Mouse (Mus musculus): ENCODE results near the gene Slc13a5.

Gene Slc13a5

DNA sequence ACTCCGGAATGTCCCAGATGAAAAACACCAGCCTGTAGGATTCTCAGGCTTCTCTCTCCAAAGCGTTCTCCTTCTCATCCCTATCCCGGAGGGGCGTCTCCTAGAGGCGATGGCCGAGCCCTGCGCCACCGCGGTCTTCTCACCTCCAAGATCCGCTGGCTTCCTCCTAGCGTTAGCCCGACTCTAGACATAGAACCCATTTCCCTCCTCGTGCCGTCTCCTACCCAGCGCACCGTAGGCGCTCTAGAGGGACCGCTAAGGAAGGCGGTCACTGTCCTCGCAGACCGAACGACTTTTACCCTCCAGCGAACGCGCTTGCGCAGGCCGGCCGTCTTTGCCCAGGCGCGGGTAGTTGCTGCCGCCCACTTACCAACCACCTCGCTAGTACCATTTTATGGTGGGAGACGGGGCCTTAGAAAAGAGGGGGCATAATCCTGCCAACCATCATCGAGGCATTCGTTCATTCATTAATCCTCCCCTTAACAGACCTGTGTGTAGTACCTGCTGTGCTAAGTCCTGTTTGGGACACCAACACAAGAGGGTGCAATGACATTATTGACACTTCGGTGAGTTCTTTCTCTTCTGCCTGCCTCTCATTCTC is at the start of gene Slc13a5:
Gene Slc13a5, minus strand, starts transcription at position 263 of the 601 bp plus-strand sequence.
- DNase-seq: peak; percentile 32

DNA sequence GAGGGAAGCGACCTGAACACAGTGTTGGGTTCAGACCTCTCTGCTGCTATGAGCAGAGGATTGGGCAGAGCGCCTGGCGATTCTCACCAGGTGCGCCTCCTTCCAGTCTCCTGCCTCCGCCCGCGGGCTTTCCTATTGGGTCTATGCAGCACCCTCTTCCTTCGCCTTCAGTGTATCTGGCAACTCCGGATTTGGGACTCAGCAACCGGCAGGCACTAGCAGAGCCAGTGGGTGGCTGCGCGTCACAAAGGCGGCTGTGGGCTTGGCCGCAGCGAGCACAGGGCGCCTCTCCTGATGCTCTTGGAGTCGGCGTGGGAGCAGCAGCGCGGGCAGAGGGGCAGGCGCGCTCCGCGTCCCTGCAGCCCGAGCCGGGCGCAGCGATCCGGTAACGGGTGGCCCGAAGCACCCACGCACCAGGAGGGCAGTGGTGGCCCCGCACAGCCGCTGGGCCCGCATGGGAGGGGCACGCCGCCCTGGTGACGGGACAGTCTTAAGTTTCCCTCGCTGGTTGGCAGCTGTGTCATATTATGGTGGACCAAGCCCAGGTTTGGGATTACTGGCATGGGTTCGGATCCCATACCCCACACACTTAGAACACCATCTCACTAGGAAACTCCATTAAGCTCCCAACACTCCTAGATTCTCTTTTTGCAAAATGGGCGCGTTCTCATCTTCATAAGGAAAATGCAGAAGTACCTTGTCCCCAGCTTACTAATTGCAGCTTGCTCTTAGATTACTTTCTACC is 47.3 kb upstream of the Slc13a5 start, which contains the start of gene Fbxo39:
Gene Fbxo39, plus strand, starts transcription at position 294 of the 745 bp plus-strand sequence.
- no peak for DNase-seq

DNA sequence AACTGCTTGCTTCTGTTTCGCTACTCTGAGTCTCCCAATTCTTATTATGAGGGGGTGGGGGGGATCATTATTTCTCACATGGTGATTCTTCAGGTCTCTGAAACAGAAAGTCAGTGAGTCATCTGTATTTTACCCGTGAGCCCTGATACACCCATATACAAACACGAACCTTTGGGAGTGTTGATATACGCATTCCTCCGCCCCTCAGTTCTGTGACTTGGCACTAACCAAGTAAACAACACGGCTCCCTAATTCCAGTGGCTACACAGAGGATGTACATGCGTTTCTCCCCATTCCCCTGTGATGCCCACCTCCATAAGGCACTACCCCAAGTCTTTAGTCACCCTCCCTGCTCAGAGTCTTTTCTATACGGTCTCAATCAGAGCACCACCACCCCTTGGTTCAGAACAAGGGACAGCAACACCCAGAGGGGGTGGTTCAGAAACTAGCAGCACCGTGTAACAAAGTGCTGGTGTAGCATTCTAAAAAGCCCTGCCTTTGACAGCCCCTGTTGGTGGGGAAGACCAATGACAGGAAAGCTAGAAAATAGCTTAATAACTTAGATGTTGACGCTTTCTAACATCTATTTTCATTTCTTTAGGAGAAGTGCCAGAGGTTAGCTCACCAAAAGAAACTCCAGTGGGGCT is 44.5 kb upstream of the Slc13a5 start:
- DNase-seq: no peak

DNA sequence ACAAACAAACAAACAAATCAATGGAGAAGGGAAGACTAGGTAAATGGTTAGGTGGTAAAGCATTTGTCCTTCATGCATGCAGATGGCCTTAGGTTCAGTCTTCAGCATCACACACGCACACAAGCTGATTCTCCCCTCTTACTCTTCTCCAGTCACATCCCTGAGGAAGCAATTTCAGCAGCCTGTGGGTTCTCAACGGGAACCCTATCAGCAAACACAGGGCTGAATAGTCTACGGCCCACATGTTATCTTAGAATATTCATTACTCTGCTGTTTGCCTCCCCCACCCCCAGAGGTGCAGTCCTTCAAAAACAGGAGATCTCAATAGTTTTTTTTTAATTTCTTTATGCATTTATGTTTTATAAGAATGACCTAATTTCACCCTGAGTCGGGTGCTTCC is 43.5 kb upstream of the Slc13a5 start:
- no peak for DNase-seq

DNA sequence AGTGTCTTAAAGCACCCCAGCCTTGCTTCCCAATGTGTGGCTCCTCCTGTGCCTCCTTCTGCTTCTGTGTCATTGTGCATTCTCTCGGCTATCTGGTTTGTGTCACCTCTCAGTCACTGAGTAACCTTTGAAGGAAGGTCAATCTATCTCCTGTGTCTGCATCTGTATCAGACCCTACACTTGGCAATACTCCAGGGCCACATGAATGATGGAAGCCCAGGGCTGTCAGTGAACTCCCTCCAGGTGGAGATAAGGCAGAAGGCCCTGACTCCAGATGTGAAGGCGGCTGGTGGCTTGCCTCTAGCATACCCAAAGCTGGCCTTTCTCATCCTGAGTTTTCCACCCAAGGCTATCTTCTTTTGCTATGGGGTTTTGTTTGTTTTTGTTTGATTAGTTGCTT is 42.0 kb upstream of the Slc13a5 start:
- no peak for DNase-seq

DNA sequence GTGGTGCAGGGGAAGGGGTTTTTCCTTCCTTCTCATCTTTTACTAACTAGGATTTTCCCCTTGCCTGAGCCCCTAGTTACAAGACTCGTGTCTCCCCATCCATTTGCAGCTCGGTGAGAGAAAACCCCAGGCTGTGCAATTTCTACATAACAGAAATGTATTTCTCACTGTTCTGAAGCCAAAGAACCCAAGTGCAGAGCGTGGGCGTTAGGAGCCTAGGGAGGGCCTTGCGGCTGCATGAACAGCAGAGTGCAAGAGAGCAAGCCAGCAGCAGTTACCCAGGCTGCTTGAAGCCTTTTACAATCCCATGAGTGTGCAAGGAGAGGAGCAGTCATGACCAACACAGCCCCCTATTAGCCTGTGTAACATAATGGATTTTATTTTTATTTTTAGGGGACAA is 40.4 kb upstream of the Slc13a5 start:
- DNase-seq: no peak

DNA sequence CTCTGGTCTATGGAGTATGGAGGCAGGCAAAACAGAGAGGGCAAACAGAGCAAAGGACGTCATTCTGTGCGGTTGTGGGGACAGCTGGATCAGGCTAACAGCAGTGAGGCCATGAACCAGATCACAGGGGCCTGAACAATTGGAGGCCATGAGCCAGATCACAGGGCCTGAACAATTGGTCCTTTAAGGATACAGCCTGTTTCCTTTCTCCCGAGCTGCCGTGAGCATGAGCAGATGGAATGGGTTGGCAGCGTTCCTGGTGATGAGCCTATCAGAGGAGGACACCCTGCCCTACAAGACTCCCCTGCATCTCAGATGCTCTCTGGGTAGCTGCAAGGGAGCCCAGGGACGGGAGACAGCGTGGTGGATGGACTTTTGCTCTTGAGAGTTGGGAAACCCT is 35.2 kb upstream of the Slc13a5 start:
- DNase-seq: no peak

DNA sequence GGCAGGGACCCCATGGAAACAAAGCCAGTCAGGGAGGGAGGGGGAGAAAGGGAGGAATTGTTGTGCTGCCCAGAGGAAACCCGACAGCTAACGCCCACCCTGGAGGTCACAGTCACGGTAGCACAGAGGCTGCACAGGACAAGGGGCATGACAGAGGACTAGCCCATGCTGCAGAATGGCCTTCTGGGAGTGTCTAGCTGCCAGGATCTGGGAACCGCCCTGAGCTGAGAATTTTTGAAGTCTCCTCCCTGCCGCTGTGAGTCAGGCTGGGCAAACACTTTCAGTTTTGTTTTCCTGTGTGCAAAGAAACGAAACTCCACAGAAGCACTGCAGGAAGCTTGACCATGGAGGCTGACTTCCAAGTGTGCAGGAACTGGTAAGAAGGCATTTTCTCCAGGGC is 34.3 kb upstream of the Slc13a5 start, which contains the start of gene Xaf1:
Gene Xaf1, plus strand, starts transcription at position 296 of the 400 bp plus-strand sequence.
- peak; percentile 39 for DNase-seq

DNA sequence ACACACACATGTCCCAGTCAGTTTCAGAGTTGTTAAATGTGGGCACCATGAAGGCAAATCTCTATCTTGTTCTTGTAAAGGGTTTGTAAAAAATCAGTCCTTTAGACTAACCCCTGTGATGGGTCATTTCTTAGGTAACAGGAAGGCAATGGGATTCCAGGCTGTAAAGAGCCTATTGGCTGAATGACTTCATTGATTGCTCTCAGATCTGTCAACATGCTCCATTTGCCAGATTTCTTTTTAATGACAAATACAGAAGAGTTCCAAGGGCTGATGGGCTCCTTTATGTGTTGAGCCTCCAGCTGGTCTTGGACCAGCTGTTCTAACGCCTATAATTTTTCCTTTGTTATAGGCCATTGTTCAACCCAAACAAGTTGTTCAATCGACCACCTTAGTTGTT is 26.1 kb upstream of the Slc13a5 start:
- DNase-seq: no peak

DNA sequence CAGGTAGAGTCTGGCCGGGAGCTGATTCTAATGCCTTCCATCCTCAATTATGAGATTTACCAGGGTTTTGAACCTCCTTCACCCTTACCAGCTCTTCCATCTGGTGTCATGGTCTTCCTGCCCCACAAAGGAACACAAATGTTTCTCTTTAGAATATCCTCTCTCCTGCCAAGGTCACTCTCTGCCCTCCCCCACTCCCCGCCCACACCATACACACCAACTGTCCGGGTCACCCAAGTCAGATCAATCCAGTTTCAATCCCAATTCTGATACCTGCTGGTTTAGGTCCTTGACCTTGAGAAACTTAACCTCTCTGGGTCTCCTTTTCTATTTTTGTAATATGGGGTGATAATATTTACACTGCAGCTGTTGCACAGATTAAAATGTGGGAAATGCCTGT is 20.5 kb upstream of the Slc13a5 start:
- no peak for DNase-seq

DNA sequence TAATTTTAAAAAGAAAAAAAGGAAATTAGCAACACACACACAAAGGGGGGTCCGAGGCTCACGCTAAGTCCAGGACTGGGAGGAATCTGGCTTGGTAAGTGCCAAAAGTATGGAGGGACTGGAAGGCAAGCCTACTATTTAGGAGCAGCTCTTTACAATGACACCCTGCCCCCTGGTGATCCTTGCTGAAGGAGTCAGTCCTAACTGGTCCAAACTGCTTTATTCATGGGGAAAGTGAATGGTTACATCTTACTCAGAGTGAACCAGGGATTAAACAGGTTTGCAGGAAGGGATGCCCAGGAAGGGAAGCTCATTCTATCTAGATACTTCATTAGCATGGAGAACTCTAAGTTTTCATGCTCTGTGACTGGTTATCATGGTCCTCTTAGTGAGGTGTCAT is 20.1 kb upstream of the Slc13a5 start:
- DNase-seq: no peak

DNA sequence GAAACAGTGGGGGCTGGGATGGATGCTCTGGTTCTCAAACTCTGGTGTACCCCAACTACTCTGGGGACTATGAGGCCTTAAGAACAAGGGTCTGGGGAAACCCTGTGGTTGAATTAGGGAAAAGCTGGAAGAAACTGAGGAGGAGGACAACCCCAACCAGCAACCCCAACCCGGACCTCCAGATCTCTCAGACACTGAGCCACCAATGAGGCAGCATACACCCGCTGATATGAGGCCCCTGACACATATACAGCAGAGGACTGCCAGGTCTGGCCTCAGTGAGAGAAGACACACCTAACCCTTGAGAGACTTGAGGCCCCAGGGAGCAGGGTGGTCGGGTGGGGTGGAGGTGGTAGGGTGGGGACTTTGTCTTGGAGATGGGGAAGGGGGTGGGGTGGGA is 19.6 kb upstream of the Slc13a5 start:
- DNase-seq: no peak

DNA sequence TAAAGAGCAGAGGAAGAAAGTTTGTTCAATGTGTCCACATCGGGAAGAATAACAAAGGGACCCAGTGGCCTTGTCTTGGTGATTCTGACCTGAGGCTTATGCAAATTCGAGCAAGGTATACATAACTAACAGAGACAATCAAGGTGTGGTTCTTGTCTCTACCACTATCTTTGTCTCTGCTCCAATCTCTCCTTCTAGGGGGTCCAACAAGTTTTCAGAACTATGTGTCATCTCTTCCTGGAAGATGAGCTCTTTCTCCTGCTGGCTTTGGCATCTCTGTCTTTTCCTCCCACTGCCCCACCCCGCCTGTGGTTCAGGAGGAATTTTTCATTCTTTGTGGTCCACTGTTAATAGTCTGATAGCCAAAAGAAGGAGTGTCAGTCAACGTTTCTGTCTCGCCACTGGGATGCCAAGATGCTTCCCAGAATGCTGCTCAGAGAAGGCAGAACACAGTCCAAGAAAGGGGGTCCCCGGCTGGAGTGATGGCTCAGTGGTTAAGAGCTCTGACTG is 19.0 kb upstream of the Slc13a5 start:
- DNase-seq: no peak

DNA sequence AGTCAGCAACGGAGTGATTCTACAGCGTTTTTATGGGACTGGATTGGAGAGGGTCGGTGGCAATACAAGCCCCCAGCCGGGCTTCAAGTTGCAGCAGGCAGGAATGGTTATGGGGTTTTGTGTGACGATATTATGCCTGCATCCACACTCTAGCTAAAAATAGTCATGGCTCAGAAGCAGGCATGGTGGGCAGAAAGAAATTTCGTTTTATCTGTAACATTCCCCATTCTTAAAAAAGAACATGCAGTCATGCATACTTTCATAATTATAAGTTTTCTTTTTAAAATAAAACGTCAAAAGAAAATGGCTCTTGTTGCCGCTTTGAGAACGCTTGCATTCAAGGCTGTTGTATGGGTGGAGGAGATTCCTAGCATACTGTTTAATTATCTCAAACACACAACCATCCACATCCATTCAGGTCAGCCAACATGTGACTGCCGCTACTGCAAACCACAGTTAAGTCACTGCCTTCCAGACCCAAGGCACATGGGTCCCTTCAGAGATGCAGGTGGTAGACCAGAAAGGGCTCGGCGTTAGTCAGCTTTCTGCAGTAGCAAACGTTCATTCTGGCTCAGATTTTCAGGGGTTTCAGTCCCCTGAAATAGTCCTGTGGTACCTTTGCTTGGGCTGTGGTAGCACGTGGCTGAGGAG is 17.6 kb upstream of the Slc13a5 start:
- no peak for DNase-seq

DNA sequence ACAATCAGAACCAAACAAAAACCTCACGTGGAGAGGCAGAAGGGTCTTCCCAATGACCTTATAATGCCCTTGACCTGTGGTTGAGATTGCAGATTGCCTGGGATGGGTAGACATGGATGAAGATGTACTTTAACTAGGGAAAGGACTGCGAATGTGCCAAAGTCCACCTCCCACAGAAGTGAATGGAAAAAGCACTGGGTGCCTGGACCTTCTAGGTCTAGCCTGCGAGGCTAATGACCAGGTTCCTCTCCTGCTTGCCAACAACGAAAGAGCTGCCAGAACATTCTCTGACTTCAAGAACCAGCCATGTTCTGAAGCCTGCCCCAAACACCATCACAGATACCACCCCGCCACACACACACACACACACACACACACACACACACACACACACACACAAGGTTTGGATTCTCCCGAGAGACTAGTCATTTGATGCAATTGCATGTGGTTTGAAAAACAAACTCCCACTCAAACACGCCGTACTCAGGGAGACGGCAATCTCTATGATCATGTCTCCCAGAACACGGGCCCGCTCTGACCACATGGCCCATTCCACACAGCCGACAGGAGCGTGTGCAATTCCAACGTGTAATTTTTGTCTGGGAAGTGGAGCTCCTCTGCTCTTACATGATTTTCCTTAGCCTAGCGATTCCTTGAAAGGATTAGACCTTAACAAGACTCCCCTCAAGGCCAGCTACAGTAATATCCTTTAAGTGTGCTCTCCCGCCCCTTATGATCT is 16.6 kb upstream of the Slc13a5 start:
- no peak for DNase-seq

DNA sequence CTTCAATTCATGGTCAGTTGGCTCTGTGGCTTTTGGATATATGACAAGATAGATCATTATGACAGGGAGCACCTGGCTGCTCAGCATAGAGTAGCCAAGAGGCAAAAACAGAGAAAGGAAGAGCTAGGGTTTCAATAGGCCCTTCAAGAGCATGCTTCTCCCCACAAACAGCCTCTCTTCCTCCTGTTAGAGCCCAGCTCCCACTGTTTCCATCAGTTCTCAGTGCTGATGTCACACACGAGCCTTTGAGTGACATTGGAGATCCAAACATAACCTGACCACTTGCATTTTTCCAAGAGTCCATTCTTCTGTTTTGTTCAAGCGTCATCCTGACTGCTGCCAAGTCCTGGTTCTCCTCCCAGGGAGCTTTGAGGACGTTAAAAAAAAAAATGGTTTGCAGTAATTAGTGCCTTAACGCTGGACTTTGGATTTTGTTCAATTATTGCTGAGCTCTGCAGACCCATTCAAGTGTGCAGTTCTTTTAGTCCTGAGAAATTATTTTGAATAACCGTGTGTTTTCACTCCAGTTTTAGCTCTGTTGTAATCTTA is 14.9 kb upstream of the Slc13a5 start:
- no peak for DNase-seq

DNA sequence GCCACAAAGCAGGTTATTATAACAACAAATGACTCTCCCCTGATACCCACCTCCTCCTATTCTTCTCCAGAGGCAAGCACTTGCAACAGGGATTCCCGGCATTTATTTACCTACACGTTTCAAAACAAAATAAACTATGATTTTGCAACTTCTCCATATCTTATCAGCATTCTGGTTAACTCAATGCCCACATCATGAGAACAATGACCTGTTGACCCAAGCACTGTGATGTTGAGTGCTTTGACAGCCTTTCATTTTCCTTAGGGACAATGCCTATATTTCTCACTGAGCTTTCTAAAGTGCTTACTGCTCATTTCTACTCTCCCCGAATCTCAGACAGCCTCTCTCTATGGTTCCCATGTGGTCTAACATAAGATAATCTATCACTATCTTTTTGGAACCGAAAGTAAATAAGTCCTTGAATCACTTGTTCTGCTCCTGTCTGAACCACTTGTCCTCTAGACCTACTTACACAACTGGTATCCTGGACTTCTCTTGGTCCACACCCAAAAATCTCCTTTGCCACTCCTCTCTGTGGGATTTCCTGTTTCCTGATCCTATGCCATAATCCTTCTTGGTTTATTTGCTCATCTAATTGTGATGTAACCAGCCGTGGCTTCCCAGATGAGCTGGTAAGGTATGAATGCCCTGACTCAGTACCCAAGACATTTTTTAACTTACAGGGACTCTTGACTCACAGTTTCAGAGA is 14.3 kb upstream of the Slc13a5 start:
- no peak for DNase-seq

DNA sequence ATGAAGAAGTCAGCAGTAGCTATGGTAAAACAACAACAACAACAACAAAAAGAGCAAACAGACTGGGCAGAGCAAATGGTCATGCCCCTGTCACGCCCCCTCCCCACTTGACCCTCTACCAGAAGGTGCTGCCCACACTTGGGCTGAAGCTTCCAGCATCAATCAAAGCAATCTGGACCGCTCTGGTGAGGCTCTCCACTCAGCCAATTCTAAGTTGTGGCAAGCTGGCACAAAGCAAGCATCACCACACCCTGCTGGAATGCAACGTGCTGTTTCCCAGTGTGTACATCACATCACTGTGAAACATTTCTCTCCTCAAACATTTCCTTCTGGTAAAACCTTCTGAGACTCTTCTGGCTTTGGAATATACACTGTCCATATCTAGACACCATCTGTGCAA is 6.3 kb upstream of the Slc13a5 start:
- DNase-seq: no peak

DNA sequence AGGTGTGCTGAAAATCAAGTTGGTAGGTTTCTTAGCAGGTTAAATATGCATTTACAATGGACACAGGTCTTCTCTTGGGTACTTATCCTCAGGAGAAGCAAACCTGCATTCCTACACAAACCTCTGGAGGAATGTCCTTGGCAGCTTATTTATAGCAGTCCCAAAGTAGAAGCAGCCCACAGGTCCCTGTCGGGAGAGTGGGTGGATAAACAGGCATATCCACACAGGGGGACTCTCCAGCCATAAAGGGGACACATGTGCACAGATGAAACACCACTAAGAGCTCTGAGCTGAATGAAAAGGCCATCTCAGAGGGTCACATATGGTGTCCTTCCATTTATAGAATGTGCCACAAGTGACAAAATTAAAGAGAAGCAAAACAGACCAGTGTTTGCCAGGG is 4.7 kb upstream of the Slc13a5 start:
- no peak for DNase-seq

DNA sequence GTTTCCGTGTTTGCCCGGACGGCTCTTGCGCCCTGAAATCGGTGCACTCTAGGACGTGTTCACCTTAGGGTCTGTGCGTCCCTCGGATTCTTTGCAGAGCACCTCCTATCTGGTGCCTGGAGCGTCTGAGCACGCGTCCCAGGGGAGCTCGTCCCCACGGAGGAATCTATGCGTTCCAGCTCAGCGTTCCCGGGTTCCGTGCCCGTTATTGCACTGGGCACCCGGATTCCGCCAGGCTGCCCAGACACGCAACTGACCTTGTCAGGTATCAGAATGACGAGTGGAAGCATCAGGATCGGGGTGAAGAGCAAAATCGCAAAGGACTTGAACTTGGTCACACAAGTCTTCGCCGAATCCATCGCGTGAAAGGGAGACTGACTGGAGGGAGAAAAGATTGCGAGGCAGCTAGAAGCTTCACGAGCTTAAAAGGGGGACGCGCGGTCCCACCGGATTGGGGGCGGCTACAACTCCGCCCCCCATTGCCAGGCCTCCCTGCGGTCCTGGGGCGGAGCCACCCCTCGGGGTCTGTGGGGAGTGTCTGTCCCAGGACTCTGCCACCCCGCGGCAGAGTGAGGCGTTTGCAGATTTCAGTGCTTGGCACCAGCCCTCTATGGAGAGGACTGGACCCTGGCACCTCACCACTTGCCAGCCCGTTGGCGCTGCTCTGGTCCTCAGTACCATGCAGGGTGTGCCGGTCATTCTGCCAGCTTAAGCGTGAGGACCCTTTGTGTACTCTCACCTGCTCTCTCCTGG is 639 bp downstream of the Slc13a5 start:
- peak; percentile 76 for DNase-seq

DNA sequence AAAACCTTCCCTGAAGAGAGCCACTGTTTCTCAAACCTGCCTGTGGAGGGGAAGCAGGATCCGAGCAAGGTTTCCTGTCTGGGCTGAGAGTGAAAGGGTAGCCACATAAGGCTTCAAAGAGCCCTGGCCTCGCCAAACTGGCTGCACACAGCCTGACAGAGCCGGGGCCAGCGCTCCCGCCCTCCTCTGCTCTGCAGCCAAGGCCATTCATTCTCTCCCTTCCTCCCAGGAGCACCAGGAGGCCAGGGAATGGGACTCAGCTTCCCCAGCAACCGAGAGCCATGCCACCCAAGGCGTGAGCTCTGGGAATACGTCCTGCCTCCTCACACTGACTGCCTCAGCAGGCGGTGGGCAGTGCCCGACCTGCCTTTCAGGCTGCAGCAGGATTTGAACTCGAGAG is 1.5 kb downstream of the Slc13a5 start:
- peak; percentile 7 for DNase-seq

Data from thymus, postnatal 4 days (tissue).